Mouse (Mus musculus) liver, postnatal 0 days (tissue): ENCODE data around the gene Sh3bp1. TPM values are rescaled to one million over a fixed set of nuclear protein-coding genes. Genes with fewer than 3 reads are reported as not detected.

Experiments used
- ATAC-seq: fragments of 200-750 bp; cut with Nextera tagmentation; 2 replicates; pipeline ENCODE4 v1.8.0; 2017; ENCODE audit warnings: mild to moderate bottlenecking, moderate library complexity
- DNase-seq: peaks from one replicate; pipeline ENCODE4 v3.0.0-alpha.2; 2016
- H3K27ac ChIP-seq: fragments of 300-500 bp; sonication (generic); 2 replicates; pipeline ENCODE4 v1.5.1; 2014; ENCODE audit warnings: antibody characterized with exemption, moderate library complexity, mild to moderate bottlenecking, low read depth
- H3K27me3 ChIP-seq: fragments of 300-500 bp; sonication (generic); 2 replicates; pipeline ENCODE4 v1.6.1; 2014; ENCODE audit warnings: low read length, control low read depth, mixed read lengths; ENCODE audit not compliant: insufficient read depth
- H3K36me3 ChIP-seq: fragments of 300-500 bp; sonication (generic); replicated peaks from 2 replicates; pipeline ENCODE4 v1.6.1; 2014; ENCODE audit warnings: mild to moderate bottlenecking, control low read depth, low read length, moderate library complexity, mixed read lengths; ENCODE audit not compliant: insufficient read depth
- H3K4me1 ChIP-seq: fragments of 300-500 bp; sonication (generic); 2 replicates; pipeline ENCODE4 v1.6.1; 2014; ENCODE audit warnings: antibody characterized with exemption, mild to moderate bottlenecking, control low read depth; ENCODE audit not compliant: insufficient read depth
- H3K4me2 ChIP-seq: fragments of 300-500 bp; sonication (generic); 2 replicates; pipeline ENCODE4 v1.6.1; 2014; ENCODE audit warnings: low read depth, mild to moderate bottlenecking, low read length, moderate library complexity, mixed read lengths
- H3K4me3 ChIP-seq: fragments of 300-500 bp; sonication (generic); 2 replicates; pipeline ENCODE4 v1.5.1; 2014; ENCODE audit warnings: low read depth, low read length
- H3K9ac ChIP-seq: fragments of 300-500 bp; sonication (generic); replicated peaks from 2 replicates; pipeline ENCODE4 v1.6.1; 2014; ENCODE audit warnings: mild to moderate bottlenecking, moderate library complexity
- H3K9me3 ChIP-seq: fragments of 300-500 bp; sonication (generic); 2 replicates; pipeline ENCODE4 v1.6.1; 2016; ENCODE audit warnings: mild to moderate bottlenecking, control low read depth, low read length, mixed read lengths
- CTCF ChIP-seq: sonication (generic); IDR thresholded peaks from 2 replicates; pipeline ENCODE4 v1.5.1; 2016; ENCODE audit warnings: antibody characterized with exemption, low read depth
- EP300 ChIP-seq: IDR thresholded peaks from 2 replicates; pipeline ENCODE4 v1.6.1; 2016; ENCODE audit warnings: antibody characterized with exemption, low read depth, mild to moderate bottlenecking
- WGBS: fragments of 180-500 bp; shearing (Covaris S2); extraction: QIAGEN DNeasy Blood & Tissue Kit; methylation state at CpG from one replicate; pipeline ENCODE4 v1.1.7; 2014; ENCODE audit not compliant: insufficient replicate concordance; 5-methylcytosine and 5-hydroxymethylcytosine counted together
- polyA plus RNA-seq: library from polyadenylated mRNA; unstranded; fragments of >200 nt; fragmentation: Nextera tagmentation; extraction: Ambion mirVana; gene quantifications from 2 replicates; pipeline ENCODE4 v1.2.1, GENCODE M21; 2015

Sh3bp1 gene
- polyA plus RNA-seq, 1 experiment from 2014 or later = 8.2 TPM

- H3K4me3 ChIP-seq = no peak overlapping the region
- H3K9me3 ChIP-seq = no peaks in the 10 kb centered on the region
- ATAC-seq = no peak
- peak overlapping the region; percentile 20 for H3K4me2 ChIP-seq
- H3K36me3 ChIP-seq = peaks cover 15% of the 10 kb centered on the region
- H3K27ac ChIP-seq = peak overlapping the region; percentile 2; the same call in 1 of the 2 replicates
- 57% methylated on average over 4 of the region's 4 CpGs for WGBS
- TF ChIP-seq CTCF = no peak
- TF ChIP-seq EP300 = no peak
- peaks cover 73% of the 10 kb centered on the region for H3K4me1 ChIP-seq
- H3K9ac ChIP-seq = no peak overlapping the region
- DNase-seq = peak; percentile 50
- H3K27me3 ChIP-seq = no peaks in the 10 kb centered on the region
These were observed 2.1 kb upstream of the Sh3bp1 start for GRCm38 (mm10) chr15:78897488-78897887.

DNA sequence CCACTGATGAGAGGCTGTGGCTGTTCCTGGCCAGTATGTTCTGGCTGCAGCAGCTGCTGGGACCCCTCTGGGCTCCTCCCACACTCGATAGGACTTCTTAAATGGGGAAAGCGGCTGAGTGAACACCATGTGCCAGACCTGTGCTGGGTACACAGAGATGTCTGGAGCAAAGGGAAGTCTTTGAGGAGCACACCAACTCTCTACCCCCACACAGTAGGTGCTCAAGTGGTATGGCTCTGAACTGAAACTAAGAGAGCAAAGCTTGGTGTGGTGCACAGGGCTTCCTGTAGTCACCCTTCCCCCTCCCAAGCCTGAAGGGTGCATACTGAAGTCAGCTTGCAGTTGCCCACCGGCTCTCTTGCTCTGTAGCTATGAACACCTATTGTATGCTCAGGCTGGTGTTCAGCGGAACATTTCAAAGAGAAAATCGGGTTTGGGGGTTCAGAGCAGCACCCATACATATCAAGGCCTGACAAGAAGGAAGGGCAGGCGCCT, 1.0 kb upstream of the Sh3bp1 start:
- Histone ChIP-seq H3K36me3 (peaks cover 13% of the 10 kb centered on the region), H3K4me2 (peak overlapping the region; percentile 99), H3K4me3 (peak overlapping the region; percentile 83; the same call in 1 of the 2 replicates), H3K9me3 (no peaks in the 10 kb centered on the region), H3K4me1 (peaks cover 73% of the 10 kb centered on the region), H3K27me3 (no peaks in the 10 kb centered on the region), H3K27ac (peak overlapping the region; percentile 84), H3K9ac (peak overlapping the region; percentile 46)
- 31% methylated on average over 6 of the region's 6 CpGs for WGBS
- TF ChIP-seq CTCF (no peak), EP300 (peak; percentile 16; the same call in 1 of the 2 replicates)
- DNase-seq = no peak
- no peak for ATAC-seq

GRCm38 (mm10) chr15:78899409-78899739, 194 bp upstream of the Sh3bp1 start, which contains the start of gene Gm49510:
TSS of gene Gm49510 (plus strand) at chr15:78899667.
- H3K9me3 ChIP-seq = no peaks in the 10 kb centered on the region
- no peak for DNase-seq
- peak within 1 kb of the TSS; percentile 84 for H3K27ac ChIP-seq
- H3K9ac ChIP-seq = peak within 1 kb of the TSS; percentile 82
- 3% methylated on average over 20 of the region's 20 CpGs for WGBS
- TF ChIP-seq EP300 = no peak
- TF ChIP-seq CTCF = no peak
- peak within 1 kb of the TSS; percentile 83 for H3K4me3 ChIP-seq
- H3K36me3 ChIP-seq = peaks cover 12% of the 10 kb centered on the region; the same call in 1 of the 2 replicates
- no peak for ATAC-seq
- peaks cover 65% of the 10 kb centered on the region for H3K4me1 ChIP-seq
- no peaks in the 10 kb centered on the region for H3K27me3 ChIP-seq
- H3K4me2 ChIP-seq = peak within 1 kb of the TSS; percentile 99

GRCm38 (mm10) chr15:78900585-78901421, 1.2 kb downstream of the Sh3bp1 start:
- DNase-seq (peak; percentile 41), ATAC-seq (no peak)
- no peak for TF ChIP-seq CTCF
- TF ChIP-seq EP300 = no peak
- Histone ChIP-seq H3K36me3 (peaks cover 17% of the 10 kb centered on the region; the same call in 1 of the 2 replicates), H3K4me3 (peak overlapping the region; percentile 83), H3K4me2 (peak overlapping the region; percentile 99), H3K27ac (peak overlapping the region; percentile 84), H3K9me3 (no peaks in the 10 kb centered on the region), H3K9ac (peak overlapping the region; percentile 82), H3K27me3 (no peaks in the 10 kb centered on the region), H3K4me1 (peaks cover 50% of the 10 kb centered on the region)
- WGBS = 26% methylated on average over 18 of the region's 18 CpGs

- Histone ChIP-seq H3K27ac (peak overlapping the region; percentile 84; the same call in 1 of the 2 replicates), H3K9ac (no peak overlapping the region; the same call in 1 of the 2 replicates), H3K36me3 (peaks cover 22% of the 10 kb centered on the region), H3K9me3 (no peaks in the 10 kb centered on the region), H3K4me2 (peak overlapping the region; percentile 99), H3K4me3 (peak overlapping the region; percentile 83; the same call in 1 of the 2 replicates), H3K4me1 (peaks cover 44% of the 10 kb centered on the region), H3K27me3 (no peaks in the 10 kb centered on the region)
- 65% methylated on average over 8 of the region's 8 CpGs for WGBS
- no peak for TF ChIP-seq CTCF
- TF ChIP-seq EP300 = no peak
- ATAC-seq = no peak
- no peak for DNase-seq
These were observed 1.8 kb downstream of the Sh3bp1 start for GRCm38 (mm10) chr15:78901422-78901789.

DNA sequence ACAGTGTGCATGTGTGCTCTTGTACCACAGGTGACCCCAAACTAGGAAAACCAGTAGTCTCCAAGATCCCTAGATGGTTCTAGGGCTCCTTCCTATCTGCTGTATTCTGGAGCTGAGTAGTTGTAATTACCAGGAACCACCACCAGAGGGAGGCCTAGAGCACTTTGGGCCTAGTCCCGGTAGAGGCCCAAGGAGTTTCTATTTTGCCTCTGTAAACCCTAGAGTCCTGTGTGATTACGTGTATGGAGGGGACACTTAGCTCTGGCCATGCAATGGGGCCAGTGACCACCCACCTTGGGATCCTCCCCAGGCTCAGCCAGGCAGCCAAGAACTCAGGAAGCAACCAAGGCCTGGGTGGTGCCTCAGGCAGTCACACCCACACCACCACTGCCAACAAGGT, 3.7 kb downstream of the Sh3bp1 start:
- no peak overlapping the region for H3K27ac ChIP-seq
- no peaks in the 10 kb centered on the region for H3K9me3 ChIP-seq
- no peak overlapping the region for H3K4me3 ChIP-seq
- ATAC-seq = peak; percentile 52
- 6% methylated on average over 2 of the region's 2 CpGs for WGBS
- H3K9ac ChIP-seq = peak overlapping the region; percentile 53; the same call in 1 of the 2 replicates
- peaks cover 26% of the 10 kb centered on the region for H3K4me1 ChIP-seq
- H3K4me2 ChIP-seq = peak overlapping the region; percentile 15; the same call in 1 of the 2 replicates
- no peaks in the 10 kb centered on the region for H3K27me3 ChIP-seq
- TF ChIP-seq EP300 (no peak), CTCF (peak; percentile 97)
- H3K36me3 ChIP-seq = peaks cover 40% of the 10 kb centered on the region
- DNase-seq = peak; percentile 87
